Mouse (Mus musculus): ENCODE measurements around the gene Csf2rb2. TPM values are rescaled to one million over a fixed set of nuclear protein-coding genes. Genes with fewer than 3 reads are reported as not detected.
"Not testable (repeated sequence)": the region's sequence is repeated elsewhere in the genome, so short reads cannot be mapped to it uniquely, and the experiment has no call there.

The Csf2rb2 gene
- polyA plus RNA-seq, 1 experiment from 2014 or later, result 0.39 TPM

DNA sequence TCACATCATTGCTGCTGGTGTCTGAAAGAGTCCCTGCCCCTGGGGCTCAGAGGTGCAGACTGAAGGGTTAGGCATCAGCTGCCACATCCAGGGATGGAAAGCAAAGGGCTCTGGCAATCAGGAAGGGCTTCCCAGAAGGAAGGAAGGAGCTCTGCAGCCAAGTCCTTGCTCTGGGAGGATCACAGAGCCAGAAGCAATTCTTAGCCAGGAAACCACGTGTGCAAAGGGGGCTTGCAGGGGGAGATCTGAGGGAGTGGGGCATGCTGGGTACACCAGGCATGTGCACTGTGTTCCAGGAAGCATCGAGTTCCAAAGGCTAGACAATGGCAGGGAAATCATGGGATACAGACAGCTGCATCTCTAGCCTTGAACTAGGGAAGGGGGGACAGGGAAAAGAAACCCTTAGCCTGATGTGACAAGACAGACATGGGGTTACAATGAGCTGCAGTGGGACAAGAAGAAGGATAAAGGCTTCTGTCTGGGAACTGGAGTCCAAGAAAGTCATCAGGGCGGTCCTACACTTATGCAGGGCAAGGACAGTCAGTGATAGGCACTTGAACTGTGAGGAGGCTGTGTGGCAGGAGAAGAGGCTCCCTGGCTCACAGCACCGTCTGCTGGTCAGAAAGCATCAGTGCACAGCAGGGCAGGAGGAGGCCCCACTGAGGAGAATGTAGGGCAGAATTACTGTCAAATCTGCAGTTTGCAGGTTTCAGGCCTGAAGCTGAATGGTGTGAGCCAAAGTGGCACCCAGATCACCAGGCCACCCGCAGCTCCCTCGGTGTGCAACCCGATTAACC, 34.3 kb upstream of the Csf2rb2 start:
- not testable (repeated sequence) for H3K4me2 ChIP-seq (ENCODE audit: low read length); ATAC-seq (replicated peaks; ENCODE audit: low FRiP score, low read depth); H3K36me3 ChIP-seq (ENCODE audit: insufficient read depth, low read length); H3K4me1 ChIP-seq (replicated peaks; ENCODE audit: insufficient read depth, low read length); H3K4me3 ChIP-seq (replicated peaks; ENCODE audit: low read depth, low read length); H3K27ac ChIP-seq; H3K27me3 ChIP-seq (ENCODE audit: insufficient read depth, low read length); H3K9me3 ChIP-seq (replicated peaks; ENCODE audit: low read length); H3K9ac ChIP-seq (ENCODE audit: low read depth, low read length)
- 32% methylated on average over 7 of the region's 7 CpGs for WGBS
- DNase-seq (ENCODE audit: low spot score), result peak; percentile 72
- peak; percentile 86 for TF ChIP-seq CTCF (IDR thresholded peaks at IDR 0.05; ENCODE audit: low read depth)

DNA sequence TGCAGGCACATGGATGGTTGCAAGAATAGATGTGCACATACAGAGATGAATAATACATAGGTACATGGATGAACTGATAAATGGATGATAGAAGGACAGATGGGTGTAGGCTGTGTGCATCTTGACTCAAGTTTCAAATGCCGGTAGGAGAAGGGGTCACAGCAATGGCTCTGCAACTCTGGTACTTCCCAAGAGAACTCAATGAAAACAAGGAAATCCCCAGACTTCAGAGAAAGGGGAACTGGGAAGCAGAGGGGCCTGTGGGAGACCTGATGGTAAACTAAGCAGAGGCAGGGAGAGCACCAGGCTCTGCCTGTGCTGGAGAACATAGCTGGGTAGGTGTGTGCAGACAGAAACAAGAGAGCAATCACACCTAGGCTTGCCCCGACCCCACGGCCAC, 28.9 kb upstream of the Csf2rb2 start:
- TF ChIP-seq CTCF (IDR thresholded peaks at IDR 0.05; ENCODE audit: low read depth), result no peak
- H3K9me3 ChIP-seq (replicated peaks; ENCODE audit: low read length), result no peaks in the 10 kb centered on the region
- 84% methylated on average over 3 of the region's 3 CpGs for WGBS
- no peaks in the 10 kb centered on the region for H3K36me3 ChIP-seq (ENCODE audit: insufficient read depth, low read length)
- no peak overlapping the region for H3K4me3 ChIP-seq (replicated peaks; ENCODE audit: low read depth, low read length)
- no peak overlapping the region for H3K27ac ChIP-seq
- H3K4me2 ChIP-seq (ENCODE audit: low read length), result no peak overlapping the region
- ATAC-seq (replicated peaks; ENCODE audit: low FRiP score, low read depth) (no peak), DNase-seq (ENCODE audit: low spot score) (no peak)
- H3K9ac ChIP-seq (ENCODE audit: low read depth, low read length), result no peak overlapping the region
- H3K27me3 ChIP-seq (ENCODE audit: insufficient read depth, low read length), result no peaks in the 10 kb centered on the region
- no peaks in the 10 kb centered on the region for H3K4me1 ChIP-seq (replicated peaks; ENCODE audit: insufficient read depth, low read length)

DNA sequence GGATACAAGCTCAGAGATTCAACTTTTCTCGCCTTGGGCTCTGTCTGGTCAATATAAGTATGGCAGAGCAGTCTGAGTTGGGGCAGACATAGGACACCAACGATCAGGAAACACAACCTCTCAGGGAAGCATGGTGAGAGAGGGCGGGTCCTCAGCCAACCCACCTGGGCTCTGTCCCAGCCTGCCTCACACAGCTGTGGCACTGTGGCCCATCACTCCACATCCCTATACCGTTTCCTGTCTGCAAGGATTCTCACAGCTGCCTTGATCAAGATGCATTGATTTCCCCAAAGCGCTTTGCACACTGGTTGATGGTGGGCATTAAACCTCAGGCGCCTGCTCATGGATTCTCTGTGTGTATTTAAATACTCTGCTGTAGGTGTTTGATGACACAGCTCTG, 27.5 kb upstream of the Csf2rb2 start:
- no peaks in the 10 kb centered on the region for H3K4me1 ChIP-seq (replicated peaks; ENCODE audit: insufficient read depth, low read length)
- ATAC-seq (replicated peaks; ENCODE audit: low FRiP score, low read depth) (no peak), DNase-seq (ENCODE audit: low spot score) (no peak)
- H3K27ac ChIP-seq, result no peak overlapping the region
- no peak for TF ChIP-seq CTCF (IDR thresholded peaks at IDR 0.05; ENCODE audit: low read depth)
- no peak overlapping the region for H3K4me2 ChIP-seq (ENCODE audit: low read length)
- H3K9ac ChIP-seq (ENCODE audit: low read depth, low read length), result no peak overlapping the region
- 80% methylated on average over 6 of the region's 6 CpGs for WGBS
- no peaks in the 10 kb centered on the region for H3K36me3 ChIP-seq (ENCODE audit: insufficient read depth, low read length)
- no peaks in the 10 kb centered on the region for H3K27me3 ChIP-seq (ENCODE audit: insufficient read depth, low read length)
- H3K9me3 ChIP-seq (replicated peaks; ENCODE audit: low read length), result no peaks in the 10 kb centered on the region
- no peak overlapping the region for H3K4me3 ChIP-seq (replicated peaks; ENCODE audit: low read depth, low read length)

DNA sequence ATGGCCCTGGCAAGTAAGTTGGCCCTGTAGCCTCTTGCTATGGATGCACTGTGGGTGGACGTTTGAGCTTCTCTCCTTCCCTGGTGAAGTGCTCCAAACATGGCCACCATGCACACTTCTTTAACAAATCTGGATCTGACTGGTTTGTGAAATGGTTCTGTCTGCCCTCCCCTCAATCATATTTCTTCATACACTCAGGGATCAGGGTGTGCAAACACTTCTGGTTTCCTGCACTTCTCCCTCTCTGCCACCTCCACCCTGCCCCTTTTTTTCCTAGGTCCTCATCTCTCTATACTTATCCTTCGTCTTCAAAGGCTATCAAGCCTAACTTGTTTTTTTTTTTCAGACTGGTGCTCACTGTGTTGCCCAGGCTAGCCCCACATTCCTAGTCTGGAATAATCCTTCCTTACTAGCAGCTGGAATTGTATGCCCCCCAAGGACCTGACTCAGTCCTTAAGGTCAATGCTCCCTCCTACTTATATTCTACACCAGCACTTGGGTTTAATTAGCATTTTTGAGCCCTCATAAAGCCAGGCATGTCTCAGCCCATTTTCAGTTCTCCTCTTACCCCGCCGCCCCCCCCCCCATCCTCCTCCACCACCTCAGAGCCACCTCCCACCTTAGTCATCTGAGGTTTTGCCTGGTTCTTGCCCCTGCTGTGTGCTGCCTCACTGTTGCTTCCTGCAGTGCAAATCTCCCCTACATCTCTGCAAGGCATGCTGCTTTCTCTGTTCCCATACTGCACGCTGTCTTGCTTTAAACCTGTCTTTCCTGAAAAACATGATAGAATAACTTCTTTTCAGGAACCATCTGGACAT, 26.2 kb upstream of the Csf2rb2 start:
- ATAC-seq (replicated peaks; ENCODE audit: low FRiP score, low read depth) (no peak), DNase-seq (ENCODE audit: low spot score) (no peak)
- no peak overlapping the region for H3K4me3 ChIP-seq (replicated peaks; ENCODE audit: low read depth, low read length)
- H3K27ac ChIP-seq, result no peak overlapping the region
- H3K9ac ChIP-seq (ENCODE audit: low read depth, low read length), result no peak overlapping the region
- no peaks in the 10 kb centered on the region for H3K27me3 ChIP-seq (ENCODE audit: insufficient read depth, low read length)
- no peak overlapping the region for H3K4me2 ChIP-seq (ENCODE audit: low read length)
- 67% methylated on average over 5 of the region's 5 CpGs for WGBS
- H3K4me1 ChIP-seq (replicated peaks; ENCODE audit: insufficient read depth, low read length), result no peaks in the 10 kb centered on the region
- H3K9me3 ChIP-seq (replicated peaks; ENCODE audit: low read length), result no peaks in the 10 kb centered on the region
- H3K36me3 ChIP-seq (ENCODE audit: insufficient read depth, low read length), result no peaks in the 10 kb centered on the region
- TF ChIP-seq CTCF (IDR thresholded peaks at IDR 0.05; ENCODE audit: low read depth), result no peak

DNA sequence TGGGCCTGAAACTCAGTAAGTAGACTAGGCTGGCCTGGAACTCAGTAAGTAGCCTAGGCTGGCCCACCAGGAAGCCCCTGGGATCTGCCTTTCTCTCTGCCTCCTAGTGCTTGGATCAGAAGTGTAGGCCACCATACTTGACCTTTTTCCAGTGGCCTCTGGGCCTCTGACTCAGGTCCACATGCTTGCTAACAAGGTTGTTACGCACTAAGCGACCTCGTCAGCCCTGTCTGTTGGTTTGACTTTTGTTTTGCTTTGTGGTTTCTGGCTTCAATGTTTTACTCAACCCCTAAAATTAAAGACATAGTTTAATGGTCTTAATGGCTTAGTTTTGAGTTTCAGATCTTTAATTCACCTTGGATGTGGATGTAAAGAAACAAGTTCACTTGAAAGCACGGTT, 25.2 kb upstream of the Csf2rb2 start:
- Histone ChIP-seq H3K27me3 (ENCODE audit: insufficient read depth, low read length) (no peaks in the 10 kb centered on the region), H3K4me2 (ENCODE audit: low read length) (no peak overlapping the region), H3K27ac (no peak overlapping the region), H3K9me3 (replicated peaks; ENCODE audit: low read length) (no peaks in the 10 kb centered on the region), H3K9ac (ENCODE audit: low read depth, low read length) (no peak overlapping the region), H3K4me1 (replicated peaks; ENCODE audit: insufficient read depth, low read length) (no peaks in the 10 kb centered on the region), H3K36me3 (ENCODE audit: insufficient read depth, low read length) (no peaks in the 10 kb centered on the region), H3K4me3 (replicated peaks; ENCODE audit: low read depth, low read length) (no peak overlapping the region)
- ATAC-seq (replicated peaks; ENCODE audit: low FRiP score, low read depth), result no peak
- no peak for TF ChIP-seq CTCF (IDR thresholded peaks at IDR 0.05; ENCODE audit: low read depth)
- WGBS, result 80% methylated on average over 4 of the region's 4 CpGs
- no peak for DNase-seq (ENCODE audit: low spot score)

DNA sequence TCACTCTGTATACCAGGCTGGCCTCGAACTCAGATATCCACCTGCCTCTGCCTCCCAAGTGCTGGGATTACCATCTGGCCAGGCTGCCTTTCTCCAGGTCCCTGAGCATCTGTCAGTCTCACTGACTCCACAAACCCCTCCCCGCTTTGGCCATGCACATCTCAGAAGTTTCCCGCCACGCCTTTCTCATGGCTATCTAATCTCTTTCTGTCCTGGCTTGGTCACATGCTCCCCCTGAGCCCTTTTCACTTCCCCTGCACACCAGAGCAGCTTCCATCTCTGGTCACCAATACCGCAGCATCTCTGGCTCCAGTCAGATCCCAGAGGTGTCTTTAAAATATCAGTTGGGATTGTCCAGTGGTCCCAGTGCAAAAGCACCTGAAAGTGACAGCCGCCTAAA, 24.5 kb upstream of the Csf2rb2 start:
- not testable (repeated sequence) for H3K9ac ChIP-seq (ENCODE audit: low read depth, low read length); H3K4me2 ChIP-seq (ENCODE audit: low read length); H3K27me3 ChIP-seq (ENCODE audit: insufficient read depth, low read length); ATAC-seq (replicated peaks; ENCODE audit: low FRiP score, low read depth); H3K27ac ChIP-seq; H3K4me3 ChIP-seq (replicated peaks; ENCODE audit: low read depth, low read length); H3K4me1 ChIP-seq (replicated peaks; ENCODE audit: insufficient read depth, low read length); H3K9me3 ChIP-seq (replicated peaks; ENCODE audit: low read length); H3K36me3 ChIP-seq (ENCODE audit: insufficient read depth, low read length); DNase-seq (ENCODE audit: low spot score)
- 79% methylated on average over 6 of the region's 6 CpGs for WGBS
